Mouse (Mus musculus): ENCODE results near the gene L1td1. TPM values are rescaled to one million over a fixed set of nuclear protein-coding genes. Genes with fewer than 3 reads are reported as not detected.

The L1td1 gene
- total and polyA plus RNA-seq, 3 experiments: 0.22 TPM; not detected in 2

- H3K4me1 ChIP-seq (ENCODE audit: insufficient read depth, low read depth, low read length): no peaks in the 10 kb centered on the region
- DNase-seq (ENCODE audit: low spot score) (no peak), ATAC-seq (ENCODE audit: extremely low read depth, insufficient number of reproducible peaks, low FRiP score, poor library complexity, severe bottlenecking) (no peak)
- no peak for TF ChIP-seq POLR2AphosphoS5 (IDR thresholded peaks at IDR 0.05; ENCODE audit: insufficient replicate concordance, low read depth, low read length)
- TF ChIP-seq GATA2 (IDR thresholded peaks at IDR 0.05; ENCODE audit: borderline replicate concordance, low read depth, low read length): no peak
- TF ChIP-seq CTCF (IDR thresholded peaks at IDR 0.05; ENCODE audit: low read depth, low read length): no peak
- TF ChIP-seq GATA1 (IDR thresholded peaks at IDR 0.05; ENCODE audit: borderline replicate concordance, low read length): no peak
- TF ChIP-seq TAL1 (conservative IDR thresholded peaks at IDR 0.05; ENCODE audit: low read depth, low read length): no peak
- H3K4me3 ChIP-seq (ENCODE audit: low read depth, low read length): no peak overlapping the region
- no peaks in the 10 kb centered on the region for H3K27me3 ChIP-seq (ENCODE audit: insufficient read depth, low read length)
- H3K9me3 ChIP-seq (replicated peaks): peaks cover 46% of the 10 kb centered on the region
- no peaks in the 10 kb centered on the region for H3K36me3 ChIP-seq (replicated peaks)
These were observed 2.2 kb downstream of the L1td1 start for GRCm38 (mm10) chr4:98728716-98729115.

- DNase-seq (ENCODE audit: low spot score) (no peak), ATAC-seq (ENCODE audit: extremely low read depth, insufficient number of reproducible peaks, low FRiP score, poor library complexity, severe bottlenecking) (no peak)
- H3K36me3 ChIP-seq (replicated peaks): no peaks in the 10 kb centered on the region
- peaks cover 43% of the 10 kb centered on the region for H3K9me3 ChIP-seq (replicated peaks)
- H3K4me1 ChIP-seq (ENCODE audit: insufficient read depth, low read depth, low read length): no peaks in the 10 kb centered on the region
- no peak overlapping the region for H3K4me3 ChIP-seq (ENCODE audit: low read depth, low read length)
- TF ChIP-seq POLR2AphosphoS5 (IDR thresholded peaks at IDR 0.05; ENCODE audit: insufficient replicate concordance, low read depth, low read length) (no peak), TAL1 (conservative IDR thresholded peaks at IDR 0.05; ENCODE audit: low read depth, low read length) (no peak), GATA1 (IDR thresholded peaks at IDR 0.05; ENCODE audit: borderline replicate concordance, low read length) (no peak), CTCF (IDR thresholded peaks at IDR 0.05; ENCODE audit: low read depth, low read length) (no peak), GATA2 (IDR thresholded peaks at IDR 0.05; ENCODE audit: borderline replicate concordance, low read depth, low read length) (no peak)
- no peaks in the 10 kb centered on the region for H3K27me3 ChIP-seq (ENCODE audit: insufficient read depth, low read length)
These were observed 7.1 kb downstream of the L1td1 start for GRCm38 (mm10) chr4:98733660-98734059.

DNA sequence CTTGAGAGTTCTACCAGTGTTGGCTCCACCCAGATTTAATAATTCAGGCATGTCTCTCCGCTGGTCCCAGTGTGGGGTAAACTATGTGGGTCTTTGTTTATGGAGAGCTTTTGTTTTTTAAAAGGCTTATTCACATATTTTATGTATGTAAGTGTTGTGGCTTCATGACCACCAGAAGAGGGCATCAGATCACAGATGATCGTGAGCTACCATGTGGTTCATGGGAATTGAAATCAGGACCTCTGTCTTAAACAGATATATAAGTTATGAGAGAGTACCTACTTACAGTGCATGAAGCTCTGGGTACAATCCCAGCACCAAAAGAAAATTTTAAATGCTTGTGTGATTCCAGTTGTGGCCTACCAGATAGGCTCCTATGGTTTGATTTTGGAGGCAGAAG is 13.2 kb downstream of the L1td1 start:
- no peak for TF ChIP-seq GATA2 (IDR thresholded peaks at IDR 0.05; ENCODE audit: borderline replicate concordance, low read depth, low read length)
- TF ChIP-seq GATA1 (IDR thresholded peaks at IDR 0.05; ENCODE audit: borderline replicate concordance, low read length): no peak
- TF ChIP-seq TAL1 (conservative IDR thresholded peaks at IDR 0.05; ENCODE audit: low read depth, low read length): no peak
- no peak for TF ChIP-seq POLR2AphosphoS5 (IDR thresholded peaks at IDR 0.05; ENCODE audit: insufficient replicate concordance, low read depth, low read length)
- no peak for TF ChIP-seq CTCF (IDR thresholded peaks at IDR 0.05; ENCODE audit: low read depth, low read length)
- no peak overlapping the region for H3K4me3 ChIP-seq (ENCODE audit: low read depth, low read length)
- no peak for ATAC-seq (ENCODE audit: extremely low read depth, insufficient number of reproducible peaks, low FRiP score, poor library complexity, severe bottlenecking)
- H3K27me3 ChIP-seq (ENCODE audit: insufficient read depth, low read length): no peaks in the 10 kb centered on the region
- peaks cover 41% of the 10 kb centered on the region for H3K9me3 ChIP-seq (replicated peaks)
- no peaks in the 10 kb centered on the region for H3K4me1 ChIP-seq (ENCODE audit: insufficient read depth, low read depth, low read length)
- no peaks in the 10 kb centered on the region for H3K36me3 ChIP-seq (replicated peaks)
- DNase-seq (ENCODE audit: low spot score): no peak

GRCm38 (mm10) chr4:98743209-98743905 is 16.8 kb downstream of the L1td1 start:
- DNase-seq (ENCODE audit: low spot score) (no peak), ATAC-seq (ENCODE audit: extremely low read depth, insufficient number of reproducible peaks, low FRiP score, poor library complexity, severe bottlenecking) (no peak)
- H3K27me3 ChIP-seq (ENCODE audit: insufficient read depth, low read length): no peaks in the 10 kb centered on the region
- no peaks in the 10 kb centered on the region for H3K4me1 ChIP-seq (ENCODE audit: insufficient read depth, low read depth, low read length)
- H3K4me3 ChIP-seq (ENCODE audit: low read depth, low read length): no peak overlapping the region
- peaks cover 45% of the 10 kb centered on the region for H3K9me3 ChIP-seq (replicated peaks)
- H3K36me3 ChIP-seq (replicated peaks): no peaks in the 10 kb centered on the region
- TF ChIP-seq GATA2 (IDR thresholded peaks at IDR 0.05; ENCODE audit: borderline replicate concordance, low read depth, low read length): no peak

DNA sequence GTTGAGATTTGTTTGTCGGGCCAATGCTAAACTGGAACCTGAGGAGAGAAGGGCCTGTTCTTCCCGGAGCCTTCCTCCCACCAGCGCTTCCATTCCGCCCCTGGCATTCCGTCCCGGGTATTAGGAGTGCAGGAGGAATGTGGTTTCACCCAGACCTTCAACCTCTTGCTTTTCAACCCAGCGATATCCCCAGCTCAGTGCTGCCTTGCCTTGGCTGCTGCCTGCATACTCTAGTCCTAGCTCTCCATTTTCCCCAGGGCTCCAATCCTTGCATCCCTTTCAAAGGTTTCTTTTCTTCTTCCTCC is 17.3 kb downstream of the L1td1 start:
- H3K9me3 ChIP-seq (replicated peaks): peaks cover 47% of the 10 kb centered on the region
- no peaks in the 10 kb centered on the region for H3K36me3 ChIP-seq (replicated peaks)
- DNase-seq (ENCODE audit: low spot score) (no peak), ATAC-seq (ENCODE audit: extremely low read depth, insufficient number of reproducible peaks, low FRiP score, poor library complexity, severe bottlenecking) (no peak)
- H3K4me1 ChIP-seq (ENCODE audit: insufficient read depth, low read depth, low read length): no peaks in the 10 kb centered on the region
- H3K4me3 ChIP-seq (ENCODE audit: low read depth, low read length): no peak overlapping the region
- no peak for TF ChIP-seq TAL1 (conservative IDR thresholded peaks at IDR 0.05; ENCODE audit: low read depth, low read length)
- TF ChIP-seq CTCF (IDR thresholded peaks at IDR 0.05; ENCODE audit: low read depth, low read length): no peak
- no peak for TF ChIP-seq GATA2 (IDR thresholded peaks at IDR 0.05; ENCODE audit: borderline replicate concordance, low read depth, low read length)
- no peak for TF ChIP-seq POLR2AphosphoS5 (IDR thresholded peaks at IDR 0.05; ENCODE audit: insufficient replicate concordance, low read depth, low read length)
- TF ChIP-seq GATA1 (IDR thresholded peaks at IDR 0.05; ENCODE audit: borderline replicate concordance, low read length): no peak
- no peaks in the 10 kb centered on the region for H3K27me3 ChIP-seq (ENCODE audit: insufficient read depth, low read length)

GRCm38 (mm10) chr4:98754456-98754855 is 27.9 kb downstream of the L1td1 start:
- DNase-seq (ENCODE audit: low spot score) (no peak), ATAC-seq (ENCODE audit: extremely low read depth, insufficient number of reproducible peaks, low FRiP score, poor library complexity, severe bottlenecking) (no peak)
- Histone ChIP-seq H3K9me3 (replicated peaks) (peaks cover 56% of the 10 kb centered on the region), H3K4me3 (ENCODE audit: low read depth, low read length) (no peak overlapping the region), H3K36me3 (replicated peaks) (no peaks in the 10 kb centered on the region), H3K27me3 (ENCODE audit: insufficient read depth, low read length) (no peaks in the 10 kb centered on the region), H3K4me1 (ENCODE audit: insufficient read depth, low read depth, low read length) (no peaks in the 10 kb centered on the region)
- no peak for TF ChIP-seq CTCF (IDR thresholded peaks at IDR 0.05; ENCODE audit: low read depth, low read length)

DNA sequence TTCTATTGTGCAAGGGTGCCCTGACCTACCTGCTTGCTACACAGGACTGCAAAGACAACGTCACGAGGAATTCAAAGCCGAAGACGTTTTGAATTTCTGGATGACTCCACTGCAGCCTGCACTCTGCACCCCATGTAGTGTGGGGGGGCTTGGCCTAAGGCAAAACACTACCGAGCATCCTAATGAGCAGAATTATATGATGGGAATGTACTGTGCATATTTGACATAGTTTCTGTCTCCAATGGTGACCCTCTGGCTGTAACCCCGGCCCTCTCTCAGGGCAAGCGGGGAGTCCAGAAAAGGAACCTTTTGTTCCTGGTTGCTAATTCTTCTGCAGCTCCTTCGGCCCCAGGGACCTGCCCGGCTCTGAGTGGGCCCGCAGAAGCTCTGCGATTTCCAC is 29.6 kb downstream of the L1td1 start:
- Histone ChIP-seq H3K4me3 (ENCODE audit: low read depth, low read length) (no peak overlapping the region), H3K9me3 (replicated peaks) (peaks cover 63% of the 10 kb centered on the region), H3K27me3 (ENCODE audit: insufficient read depth, low read length) (no peaks in the 10 kb centered on the region), H3K36me3 (replicated peaks) (no peaks in the 10 kb centered on the region), H3K4me1 (ENCODE audit: insufficient read depth, low read depth, low read length) (no peaks in the 10 kb centered on the region)
- no peak for TF ChIP-seq CTCF (IDR thresholded peaks at IDR 0.05; ENCODE audit: low read depth, low read length)
- TF ChIP-seq GATA1 (IDR thresholded peaks at IDR 0.05; ENCODE audit: borderline replicate concordance, low read length): no peak
- TF ChIP-seq POLR2AphosphoS5 (IDR thresholded peaks at IDR 0.05; ENCODE audit: insufficient replicate concordance, low read depth, low read length): no peak
- no peak for TF ChIP-seq GATA2 (IDR thresholded peaks at IDR 0.05; ENCODE audit: borderline replicate concordance, low read depth, low read length)
- TF ChIP-seq TAL1 (conservative IDR thresholded peaks at IDR 0.05; ENCODE audit: low read depth, low read length): no peak
- no peak for ATAC-seq (ENCODE audit: extremely low read depth, insufficient number of reproducible peaks, low FRiP score, poor library complexity, severe bottlenecking)
- DNase-seq (ENCODE audit: low spot score): no peak
